Mouse (Mus musculus) lung, adult 2 months (tissue): Measurements from ENCODE around the gene Lrrc9.

Source experiments
- CTCF ChIP-seq: fragments of 200-500 bp; IDR thresholded peaks from 2 replicates; pipeline ENCODE4 v1.5.1; 2011; ENCODE audit warnings: mild to moderate bottlenecking, low read length, control low read depth; ENCODE audit not compliant: insufficient read depth
- POLR2A ChIP-seq: fragments of 200-500 bp; IDR thresholded peaks from 2 replicates; pipeline ENCODE4 v1.6.1; 2011; ENCODE audit warnings: low read depth, mild to moderate bottlenecking, control low read depth, low read length, borderline replicate concordance; ENCODE audit errors: extremely low read depth

DNA sequence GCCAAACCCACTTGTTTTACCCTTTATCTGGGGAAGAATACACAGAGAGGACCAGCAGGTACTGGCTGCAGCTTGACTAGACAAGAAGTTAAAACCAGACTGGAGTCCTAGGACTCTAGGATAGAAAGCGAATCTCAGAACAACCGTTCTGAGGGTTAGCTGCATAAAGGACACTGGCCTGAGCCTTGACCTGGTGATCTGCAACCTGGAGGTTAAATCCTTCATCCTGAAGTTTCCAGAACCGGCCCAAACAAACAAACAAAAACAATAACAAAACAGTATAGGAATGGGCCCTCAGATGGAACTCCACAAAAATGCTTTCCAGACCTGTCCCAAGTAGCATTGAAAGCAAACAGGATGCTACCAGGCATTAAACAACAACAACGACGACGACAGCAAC lies 32.7 kb upstream of the Lrrc9 start, which contains the start of gene Rtn1:
- TF ChIP-seq POLR2A (no peak), CTCF (no peak)
